Mouse (Mus musculus) spleen, postnatal 36 days (tissue): ENCODE measurements around the gene Gm14214.

ENCODE experiments used
- DNase-seq, 2 experiments: peaks; one replicate each; pipeline ENCODE4 v3.0.0; 2022; ENCODE audit warnings: low spot score in 2 of 2, mixed read lengths in 1 of 2

Gm14214 gene

DNA sequence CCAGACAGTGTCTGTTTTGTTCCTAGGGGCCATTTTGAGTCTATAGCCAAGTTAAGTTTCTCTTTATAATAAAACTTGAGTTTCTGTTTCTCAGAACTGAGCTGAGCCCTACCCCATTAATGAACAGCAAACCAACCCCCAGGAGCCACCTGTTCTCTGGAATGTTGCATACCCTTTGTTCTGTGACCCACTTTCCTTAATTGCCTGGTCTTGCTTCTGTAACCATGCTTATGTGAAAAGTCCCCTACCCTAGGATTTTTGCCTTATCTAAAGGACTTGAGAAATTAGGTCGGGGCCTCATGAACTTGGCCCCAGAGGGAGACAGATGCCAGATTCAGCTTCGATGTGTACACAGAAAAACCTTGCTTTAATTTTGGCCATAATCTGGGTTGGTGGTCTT lies 37.9 kb downstream of the Gm14214 start:
- DNase-seq = no peak

- DNase-seq = no peak
Observed at GRCm38 (mm10) chr2:154730841-154731240, 39.0 kb downstream of the Gm14214 start.

DNA sequence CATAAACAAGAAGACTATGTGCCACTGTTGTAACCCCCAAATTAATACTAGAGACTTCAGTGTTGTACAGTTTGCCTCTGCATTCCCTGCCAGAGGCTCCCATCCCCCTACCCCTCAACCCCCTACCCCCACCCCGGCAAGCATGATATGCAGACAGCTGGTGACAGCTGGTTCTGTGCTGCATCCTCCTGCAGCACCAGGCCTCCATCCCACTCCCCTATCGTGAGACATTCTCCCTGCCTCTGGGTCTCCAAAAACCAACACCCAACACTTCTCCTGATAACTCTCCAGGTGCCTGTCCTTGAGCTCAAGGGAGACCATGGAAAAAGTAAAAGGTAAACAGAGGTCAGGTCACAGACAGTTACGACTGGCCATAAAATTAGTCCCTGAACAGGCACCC lies 40.1 kb downstream of the Gm14214 start:
- DNase-seq = no peak

DNA sequence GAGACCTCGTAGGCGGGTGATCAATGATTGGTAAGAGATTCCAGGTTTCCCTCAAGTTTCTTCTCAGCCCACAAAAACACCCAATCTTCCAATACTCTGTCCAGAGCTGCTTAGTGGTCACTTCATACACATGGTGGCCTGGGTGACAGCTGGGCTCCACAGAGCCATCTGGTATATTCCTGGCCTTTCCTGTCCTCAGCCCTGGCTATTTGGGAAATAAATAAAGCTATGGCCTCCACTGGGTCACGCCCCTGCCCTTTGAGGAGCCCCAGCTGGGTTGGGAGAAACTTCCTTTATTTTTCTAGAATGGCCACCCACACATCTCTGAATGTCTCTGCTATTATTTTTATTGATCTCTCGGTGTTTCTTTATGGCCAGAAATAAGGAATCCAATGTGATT lies 46.4 kb downstream of the Gm14214 start:
- no peak for DNase-seq

DNA sequence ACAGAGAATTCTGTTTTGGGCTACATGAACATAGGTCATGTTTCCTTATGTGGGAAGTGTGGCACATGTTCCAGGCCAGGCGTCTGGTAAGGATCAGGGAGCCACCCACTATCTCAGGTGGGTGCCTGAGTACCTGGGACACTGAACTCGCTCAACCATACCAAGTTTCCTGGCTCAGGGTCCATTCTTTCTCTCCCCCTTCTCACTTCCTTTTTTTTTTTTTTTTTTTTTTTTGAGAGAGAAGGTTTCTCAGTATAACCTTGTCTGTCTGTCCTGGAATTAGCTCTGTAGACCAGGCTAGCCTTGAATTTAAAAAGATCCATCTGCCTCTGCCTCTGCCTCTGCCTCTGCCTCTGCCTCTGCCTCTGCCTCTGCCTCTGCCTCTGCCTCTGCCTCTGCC lies 49.5 kb downstream of the Gm14214 start:
- DNase-seq = no peak
